ENCODE assay signal across 8 mouse cellular contexts in the genomic region with DNA sequence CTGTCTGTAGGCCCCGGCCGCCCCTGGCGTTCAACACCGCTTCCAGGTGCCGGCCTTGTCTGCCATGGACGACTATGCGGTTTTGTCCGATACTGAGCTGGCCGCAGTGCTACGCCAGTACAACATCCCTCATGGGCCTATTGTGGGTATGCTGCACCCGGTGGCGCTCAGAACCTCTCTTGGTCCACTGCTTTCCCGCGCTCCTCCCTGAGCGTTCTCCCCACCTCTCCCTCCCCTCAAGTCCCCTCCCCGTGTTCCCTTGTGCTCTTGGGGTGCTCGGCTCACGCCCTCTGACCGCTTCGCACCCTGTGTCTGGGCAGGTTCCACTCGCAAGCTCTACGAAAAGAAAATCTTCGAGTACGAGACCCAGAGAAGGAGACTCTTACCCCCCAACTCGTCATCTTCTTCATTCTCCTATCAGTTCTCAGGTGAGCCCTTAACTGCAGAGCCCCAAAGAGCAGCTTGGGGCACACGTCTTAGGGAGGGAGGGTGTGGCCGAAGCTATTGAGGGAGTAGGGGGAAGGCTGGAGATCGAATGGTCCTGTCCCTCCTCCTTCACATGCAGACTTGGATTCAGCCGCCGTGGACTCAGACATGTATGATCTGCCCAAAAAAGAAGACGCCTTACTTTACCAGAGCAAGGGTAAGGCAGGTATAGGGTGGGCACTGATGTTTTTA. TPM values are rescaled to one million over a fixed set of nuclear protein-coding genes. Genes with fewer than 3 reads are reported as not detected.
A peak's percentile ranks its signal among the peaks of the same experiment; 100 is the strongest.
DNase-seq lines count a peak whose midpoint lies in the region; ATAC-seq and TF ChIP-seq lines count a peak whose summit lies in the region.

No protein-coding gene starts in this region.

- 32% methylated on average over 31 of the region's 31 CpGs for WGBS in forebrain, embryonic 14.5 days
- WGBS in liver, embryonic 13.5 days (ENCODE audit: insufficient replicate concordance), result 18% methylated on average over 31 of the region's 31 CpGs

- intact Hi-C loops in gastrocnemius, adult 2 months (cut with DNase I), result no loop called here

- H3K27me3 ChIP-seq in forebrain, embryonic 14.5 days (replicated peaks; ENCODE audit: control insufficient read depth, insufficient read depth, low read length), result no peaks in the 10 kb centered on the region
- H3K27me3 ChIP-seq in liver, embryonic 13.5 days, result 0 out of 2 replicates have a peak, but pooled peaks cover 1% of the 10 kb centered on the region

- peak overlapping the region; percentile 87 for H3K4me3 ChIP-seq in gastrocnemius, adult 2 months
- H3K4me3 ChIP-seq in forebrain, embryonic 14.5 days (ENCODE audit: low read depth, low read length), result peak overlapping the region; percentile 50
- H3K4me3 ChIP-seq in liver, embryonic 13.5 days (replicated peaks), result peak overlapping the region; percentile 71

- DNase-seq in gastrocnemius, adult 2 months, result no peak
- DNase-seq in gastrocnemius, adult 8-10 months (ENCODE audit: low spot score in 2 of 2), result no peak
- DNase-seq in forebrain, embryonic 14.5 days (ENCODE audit: low spot score), result no peak
- DNase-seq in liver, embryonic 13.5 days, result no peak
- no peak for DNase-seq in cerebellum, adult 11-12 months
- no peak for DNase-seq in frontal cortex, postnatal 36 days (ENCODE audit: low spot score in 2 of 2)

- peak; percentile 11 for ATAC-seq in CD4-positive, CD25-positive, alpha-beta regulatory T cell, adult 4 months
- peak; percentile 6; the same call in 1 of the 2 replicates for ATAC-seq in forebrain, embryonic 14.5 days
- peak; percentile 63 for ATAC-seq in liver, embryonic 13.5 days (ENCODE audit: low read depth)
- no peak for ATAC-seq in monocyte, adult 5-6 weeks (replicated peaks; ENCODE audit: insufficient number of reproducible peaks, low FRiP score, low TSS enrichment, poor library complexity, severe bottlenecking)

- peak overlapping the region; percentile 66 for H3K4me2 ChIP-seq in forebrain, embryonic 14.5 days (ENCODE audit: low read length)
- peak overlapping the region; percentile 82 for H3K4me2 ChIP-seq in liver, embryonic 13.5 days

- H3K36me3 ChIP-seq in forebrain, embryonic 14.5 days (ENCODE audit: control insufficient read depth, insufficient read depth, low read length), result peaks cover 14% of the 10 kb centered on the region
- H3K36me3 ChIP-seq in liver, embryonic 13.5 days, result peaks cover 22% of the 10 kb centered on the region

- H3K9ac ChIP-seq in forebrain, embryonic 14.5 days (ENCODE audit: low read length), result peak overlapping the region; percentile 76
- peak overlapping the region; percentile 81 for H3K9ac ChIP-seq in liver, embryonic 13.5 days

- no peaks in the 10 kb centered on the region for H3K9me3 ChIP-seq in forebrain, embryonic 14.5 days (replicated peaks; ENCODE audit: control insufficient read depth, low read length)
- H3K9me3 ChIP-seq in liver, embryonic 13.5 days (replicated peaks), result no peaks in the 10 kb centered on the region

- H3K4me1 ChIP-seq in forebrain, embryonic 14.5 days (ENCODE audit: control insufficient read depth, insufficient read depth, low read length), result peaks cover 5% of the 10 kb centered on the region; the same call in 1 of the 2 replicates
- peaks cover 8% of the 10 kb centered on the region for H3K4me1 ChIP-seq in liver, embryonic 13.5 days (replicated peaks)

- no peak for TF ChIP-seq CTCF in gastrocnemius, adult 2 months (IDR thresholded peaks at IDR 0.05)

- H3K27ac ChIP-seq in gastrocnemius, adult 2 months, result peak overlapping the region; percentile 97
- peak overlapping the region; percentile 90 for H3K27ac ChIP-seq in forebrain, embryonic 14.5 days (ENCODE audit: low read depth, low read length)
- H3K27ac ChIP-seq in liver, embryonic 13.5 days, result peak overlapping the region; percentile 87

RNA-seq across cellular contexts. Expression of a gene that starts 0.5 kb away (rescaled TPM):
- 10 to 100 TPM; 25.7 to 30.3 TPM for total RNA-seq in gastrocnemius, adult 2 months (2021)
- total RNA-seq in gastrocnemius, adult 8-10 months (2022), result 10 to 100 TPM; 23.0 to 29.5 (median 26.9) TPM
- 10 to 100 TPM; 35.0 to 53.2 TPM for polyA plus RNA-seq in CD4-positive, CD25-positive, alpha-beta regulatory T cell, adult 4 months (2017; shearing (Covaris generic))
- 26.1 and 37.9 TPM in 2 replicates for polyA plus RNA-seq in forebrain, embryonic 14.5 days (2014; fragmentation: Nextera tagmentation; extraction: Ambion mirVana)
- polyA plus RNA-seq in liver, embryonic 13.5 days (2015; fragmentation: Nextera tagmentation; extraction: Ambion mirVana), result 11.5 and 11.8 TPM in 2 replicates
- 85.3 to 98.0 TPM (median 91.4 TPM) in 3 replicates for total RNA-seq in monocyte, adult 5-6 weeks (2017)

RNA-seq across cellular contexts. Expression of a gene that starts 5.4 kb away (rescaled TPM):
- total RNA-seq in gastrocnemius, adult 2 months (2021), result 10 to 100 TPM; 32.3 to 48.3 TPM
- total RNA-seq in gastrocnemius, adult 8-10 months (2022), result 10 to 100 TPM; 24.0 to 39.3 (median 32.3) TPM
- 100 to 1,000 TPM; 199 to 249 TPM for polyA plus RNA-seq in CD4-positive, CD25-positive, alpha-beta regulatory T cell, adult 4 months (2017; shearing (Covaris generic))
- 88.1 and 103 TPM in 2 replicates for polyA plus RNA-seq in forebrain, embryonic 14.5 days (2014; fragmentation: Nextera tagmentation; extraction: Ambion mirVana)
- polyA plus RNA-seq in liver, embryonic 13.5 days (2015; fragmentation: Nextera tagmentation; extraction: Ambion mirVana), result 38.9 and 43.6 TPM in 2 replicates
- total RNA-seq in monocyte, adult 5-6 weeks (2017), result 2,023 to 2,748 TPM (median 2,149 TPM) in 3 replicates

RNA-seq across cellular contexts. Expression of a gene that starts 15.6 kb away (rescaled TPM):
- total RNA-seq in gastrocnemius, adult 2 months (2021), result 100 to 1,000 TPM; 165 to 212 TPM
- 100 to 1,000 TPM; 130 to 325 (median 183) TPM for total RNA-seq in gastrocnemius, adult 8-10 months (2022)
- polyA plus RNA-seq in CD4-positive, CD25-positive, alpha-beta regulatory T cell, adult 4 months (2017; shearing (Covaris generic)), result 1,000 to 10,000 TPM in 1 of 2 experiments, 100 to 1,000 TPM in 1; 597 to 1,460 TPM
- polyA plus RNA-seq in forebrain, embryonic 14.5 days (2014; fragmentation: Nextera tagmentation; extraction: Ambion mirVana), result 528 and 677 TPM in 2 replicates
- polyA plus RNA-seq in liver, embryonic 13.5 days (2015; fragmentation: Nextera tagmentation; extraction: Ambion mirVana), result 609 and 656 TPM in 2 replicates
- total RNA-seq in monocyte, adult 5-6 weeks (2017), result 1,229 to 1,534 TPM (median 1,358 TPM) in 3 replicates

RNA-seq across cellular contexts. Expression of a gene that starts 26.7 kb away (rescaled TPM):
- total RNA-seq in gastrocnemius, adult 2 months (2021), result 10 to 100 TPM; 48.5 to 48.7 TPM
- 10 to 100 TPM; 39.0 to 53.5 (median 48.1) TPM for total RNA-seq in gastrocnemius, adult 8-10 months (2022)
- 10 to 100 TPM; 54.0 to 68.6 TPM for polyA plus RNA-seq in CD4-positive, CD25-positive, alpha-beta regulatory T cell, adult 4 months (2017; shearing (Covaris generic))
- 60.2 and 65.0 TPM in 2 replicates for polyA plus RNA-seq in forebrain, embryonic 14.5 days (2014; fragmentation: Nextera tagmentation; extraction: Ambion mirVana)
- 25.4 and 30.8 TPM in 2 replicates for polyA plus RNA-seq in liver, embryonic 13.5 days (2015; fragmentation: Nextera tagmentation; extraction: Ambion mirVana)
- total RNA-seq in monocyte, adult 5-6 weeks (2017), result 59.4 to 103 TPM (median 69.3 TPM) in 3 replicates

RNA-seq across cellular contexts. Expression of a gene that starts 27.1 kb away (rescaled TPM):
- total RNA-seq in gastrocnemius, adult 2 months (2021), result 100 to 1,000 TPM in 1 of 2 experiments, 10 to 100 TPM in 1; 98.0 to 105 TPM
- 100 to 1,000 TPM; 126 to 143 (median 137) TPM for total RNA-seq in gastrocnemius, adult 8-10 months (2022)
- 10 to 100 TPM; 23.0 to 31.1 TPM for polyA plus RNA-seq in CD4-positive, CD25-positive, alpha-beta regulatory T cell, adult 4 months (2017; shearing (Covaris generic))
- polyA plus RNA-seq in forebrain, embryonic 14.5 days (2014; fragmentation: Nextera tagmentation; extraction: Ambion mirVana), result 2.9 and 3.1 TPM in 2 replicates
- polyA plus RNA-seq in liver, embryonic 13.5 days (2015; fragmentation: Nextera tagmentation; extraction: Ambion mirVana), result 21.0 and 22.1 TPM in 2 replicates
- 46.0 to 56.4 TPM (median 56.0 TPM) in 3 replicates for total RNA-seq in monocyte, adult 5-6 weeks (2017)

Comparison
In these comparisons a context has a peak if more than half of its experiments do, and no peak if none do; other contexts are left out.
1. RNA of a gene that starts 5.4 kb away (total RNA-seq): 2,023 to 2,748 TPM in monocyte, adult 5-6 weeks; 32.3 to 48.3 TPM in gastrocnemius, adult 2 months and 24.0 to 39.3 TPM in gastrocnemius, adult 8-10 months; every median in the first group is over 10 times any median in the second.
2. Peak in every context shown above with its lines, with median percentiles within 50 percentile points of each other: H3K27ac ChIP-seq and H3K4me3 ChIP-seq.